Mouse (Mus musculus): ENCODE data around the gene Fuca1.

Fuca1 gene

GRCm38 (mm10) chr4:135920304-135921241 lies at the start of gene Fuca1:
Fuca1 (plus strand) TSS chr4:135920735.
- peak; percentile 98 for DNase-seq

DNA sequence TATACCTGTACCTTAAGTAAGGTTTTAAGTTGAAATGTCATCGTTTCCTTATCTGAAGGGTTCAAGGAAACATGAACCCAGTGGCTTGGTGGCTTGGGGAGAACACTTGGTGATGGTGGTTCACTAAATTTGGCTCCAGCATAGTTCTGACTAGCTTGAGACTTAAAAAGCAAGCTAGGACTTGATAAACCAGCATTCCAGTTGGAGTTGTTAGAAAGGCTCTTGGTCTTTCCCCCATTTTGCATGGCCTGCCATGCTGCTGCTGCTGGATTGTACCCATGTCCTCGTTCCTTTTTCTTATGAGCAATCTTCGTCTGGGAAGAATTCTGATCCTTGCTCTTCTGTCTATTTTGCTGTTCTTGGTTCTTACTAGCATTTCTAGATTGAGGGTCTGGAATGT lies 48.5 kb upstream of the Fuca1 start:
- no peak for DNase-seq

DNA sequence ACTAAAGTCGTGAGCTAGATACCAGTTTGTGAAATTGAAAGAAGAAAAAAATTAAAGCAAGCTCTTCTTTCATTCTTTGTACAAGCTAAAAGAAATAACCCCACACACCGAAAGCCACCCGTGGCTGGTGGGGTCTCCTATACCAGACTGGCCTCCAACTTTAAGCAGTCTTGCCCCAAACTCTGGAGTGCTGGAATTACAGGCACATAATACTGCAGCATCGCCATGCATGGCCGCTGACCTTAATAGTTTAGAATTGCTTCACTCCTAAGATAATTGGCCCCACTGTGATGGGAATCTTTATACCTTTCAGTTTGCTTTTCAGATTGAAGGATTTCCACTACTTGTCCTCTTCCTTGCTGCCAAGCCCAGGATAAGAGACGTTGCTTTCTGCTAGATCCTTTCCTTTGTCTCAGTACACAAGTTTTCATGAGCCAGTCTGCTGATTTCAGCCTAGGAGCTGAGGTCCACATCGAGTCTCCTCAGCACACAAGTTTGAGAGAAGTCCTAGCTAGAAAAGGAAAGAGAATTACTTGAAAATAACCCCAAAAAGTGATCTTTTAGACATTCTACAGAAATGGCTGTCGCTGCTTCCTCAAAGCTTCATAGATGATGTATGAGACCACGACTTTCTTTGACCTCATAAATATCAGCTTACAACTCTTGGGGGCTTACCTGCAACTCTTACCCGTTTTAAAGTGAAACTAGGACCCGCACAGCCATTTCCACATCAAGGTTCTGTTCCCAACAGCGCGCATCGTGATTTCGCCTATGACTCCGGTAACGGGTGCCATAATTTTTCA lies 47.7 kb upstream of the Fuca1 start:
- DNase-seq = no peak

GRCm38 (mm10) chr4:135873526-135874202 lies 46.9 kb upstream of the Fuca1 start, which contains the start of gene Pnrc2:
Pnrc2 (minus strand) TSS chr4:135873850.
- peak; percentile 98 for DNase-seq

DNA sequence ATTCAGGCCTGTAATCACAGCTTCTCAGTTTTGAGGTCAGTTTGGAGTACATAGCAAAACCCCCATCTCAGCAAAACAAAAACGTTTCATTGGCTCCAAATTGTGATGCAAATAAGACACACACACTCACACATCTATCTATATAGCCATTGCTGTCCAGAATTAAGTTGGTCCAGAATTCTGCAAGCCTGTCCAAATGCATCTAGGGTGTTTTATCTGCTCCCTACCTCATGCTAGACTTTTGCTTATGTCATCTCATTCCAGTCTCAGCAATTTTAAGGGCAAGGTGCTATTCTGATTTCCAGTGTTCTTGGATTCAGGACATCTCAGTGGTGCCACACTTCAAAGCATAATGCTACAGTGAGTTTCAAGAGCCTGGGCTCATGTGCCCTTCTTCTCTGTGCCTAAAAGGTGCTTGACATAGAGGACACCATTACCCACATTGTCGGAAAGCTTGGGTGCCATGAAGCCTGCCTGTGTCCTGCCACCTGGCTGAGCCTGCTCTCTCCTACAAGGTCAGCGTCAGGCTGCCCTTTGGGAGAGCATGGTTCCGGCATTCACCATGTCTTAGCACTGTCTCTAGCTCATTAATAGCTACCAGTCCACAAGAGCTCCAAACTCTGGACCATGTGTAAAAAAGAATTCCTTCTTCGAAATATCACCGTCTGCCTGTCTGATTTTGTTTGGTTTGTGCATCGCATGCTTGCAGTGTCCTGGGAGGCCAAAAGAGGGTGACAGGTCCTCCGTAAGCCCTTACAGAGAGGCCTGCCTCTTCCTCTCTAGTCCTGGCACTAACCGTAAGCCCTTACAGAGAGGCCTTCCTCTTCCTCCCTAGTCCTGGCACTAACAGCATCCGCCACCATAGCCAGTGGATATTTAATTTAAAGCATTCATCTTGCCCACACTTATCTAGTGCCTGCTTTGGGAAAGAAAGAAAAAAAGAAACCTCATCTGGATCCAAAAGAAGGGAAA lies 45.7 kb upstream of the Fuca1 start:
- no peak for DNase-seq

DNA sequence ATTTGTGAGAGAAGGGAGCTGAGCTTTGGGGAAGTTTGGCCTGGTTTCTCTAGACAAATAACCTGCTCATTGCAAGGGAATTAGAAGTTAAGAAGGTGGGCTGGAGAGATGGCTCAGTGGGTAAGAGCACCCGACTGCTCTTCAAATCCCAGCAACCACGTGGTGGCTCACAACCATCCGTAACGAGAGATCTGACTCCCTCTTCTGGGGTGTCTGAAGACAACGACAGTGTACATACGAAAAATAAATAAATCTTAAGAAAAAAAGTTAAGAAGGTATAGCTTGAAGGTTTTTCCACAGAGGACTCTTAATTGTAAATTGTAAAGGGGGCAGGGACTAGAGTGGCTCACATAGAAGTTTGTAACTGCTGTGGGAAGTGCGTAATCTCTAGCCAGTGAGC lies 45.0 kb upstream of the Fuca1 start:
- no peak for DNase-seq

GRCm38 (mm10) chr4:135875991-135876582 lies 44.4 kb upstream of the Fuca1 start:
- DNase-seq = peak; percentile 58

GRCm38 (mm10) chr4:135876583-135877020 lies 43.9 kb upstream of the Fuca1 start:
- DNase-seq = peak; percentile 78

DNA sequence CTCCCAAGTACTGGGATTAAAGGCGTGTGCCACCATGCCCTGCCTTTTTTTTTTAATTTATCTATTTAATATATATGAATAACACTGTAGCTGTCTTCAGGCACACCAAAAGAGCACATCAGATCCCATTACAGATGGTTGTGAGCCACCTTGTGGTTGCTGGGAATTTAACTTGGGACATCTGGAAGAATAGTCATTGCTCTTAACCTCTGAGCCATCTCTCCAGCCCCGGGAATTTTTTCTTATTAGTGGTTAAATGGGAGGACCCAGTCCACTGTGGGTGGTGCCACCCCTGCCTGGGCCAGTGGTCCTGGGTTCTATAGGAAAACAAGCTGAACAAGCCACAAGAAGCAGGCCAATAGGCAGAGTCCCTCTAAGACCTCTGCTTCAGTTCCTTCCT lies 42.8 kb upstream of the Fuca1 start:
- DNase-seq = no peak

- no peak for DNase-seq
Measured at GRCm38 (mm10) chr4:135879021-135879420, 41.5 kb upstream of the Fuca1 start.

- DNase-seq = no peak
Measured at GRCm38 (mm10) chr4:135880018-135880417, 40.5 kb upstream of the Fuca1 start.

GRCm38 (mm10) chr4:135880576-135880975 lies 40.0 kb upstream of the Fuca1 start:
- DNase-seq = no peak

DNA sequence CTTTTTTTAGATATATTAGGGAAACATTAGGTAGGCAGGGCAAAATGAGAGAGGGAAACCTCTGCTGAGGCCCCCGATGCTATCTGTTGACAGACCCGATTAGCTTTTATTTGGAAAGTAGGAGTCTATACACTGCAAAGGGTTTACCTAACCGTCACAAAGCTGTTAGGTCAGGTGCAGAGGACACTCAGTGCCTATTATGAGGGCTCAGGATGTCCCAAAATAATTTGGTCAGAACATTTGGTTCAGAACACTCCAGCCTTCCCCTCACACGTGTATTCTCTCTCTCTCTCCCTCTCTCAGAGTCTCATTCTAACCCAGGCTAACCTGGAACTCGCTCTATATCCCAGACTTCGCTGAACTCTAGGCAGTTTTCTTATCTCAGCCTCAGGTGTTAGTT lies 38.5 kb upstream of the Fuca1 start:
- DNase-seq = no peak

- DNase-seq = peak; percentile 69
Measured at GRCm38 (mm10) chr4:135883401-135883851, 37.1 kb upstream of the Fuca1 start.

- DNase-seq = no peak
Measured at GRCm38 (mm10) chr4:135883881-135884516, 36.5 kb upstream of the Fuca1 start.

DNA sequence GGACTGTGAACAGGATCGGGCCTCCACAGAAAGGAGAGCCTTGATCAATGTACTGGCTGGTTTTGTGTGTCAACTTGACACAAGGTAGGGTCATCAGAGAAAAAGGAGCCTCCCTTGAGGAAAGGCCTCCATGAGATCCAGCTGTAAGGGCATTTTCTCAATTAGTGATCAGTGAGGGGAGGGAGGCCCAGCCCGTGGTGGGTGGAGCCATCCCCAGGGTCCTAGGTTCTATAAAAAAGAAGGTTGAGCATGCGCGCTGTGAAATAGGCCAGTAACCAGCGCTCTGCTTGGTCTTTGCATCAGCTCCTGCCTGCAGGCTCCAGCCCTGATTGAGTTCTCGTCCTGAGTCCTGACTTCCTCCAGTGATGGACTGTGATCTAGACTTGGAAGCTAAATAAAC lies 36.0 kb upstream of the Fuca1 start:
- DNase-seq = peak; percentile 89

DNA sequence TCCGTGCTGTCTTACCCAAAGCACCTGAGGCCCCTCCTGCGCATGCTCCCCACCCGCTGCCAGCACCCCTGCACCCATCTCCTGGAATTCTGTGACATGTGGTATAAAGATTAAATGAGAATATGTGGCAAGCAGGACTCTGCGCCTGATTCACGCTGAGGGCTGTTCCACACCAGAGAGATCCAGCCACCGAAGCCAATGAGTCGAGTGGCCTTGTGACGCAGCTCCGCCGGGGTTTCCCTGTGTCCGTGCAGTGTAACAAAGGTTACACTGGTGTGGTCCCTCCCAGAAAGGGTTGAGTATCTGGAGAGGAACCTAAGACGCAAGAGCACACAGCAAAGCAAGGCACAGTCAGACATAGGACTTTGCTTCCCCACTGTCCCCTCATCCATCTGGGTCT lies 34.9 kb upstream of the Fuca1 start:
- DNase-seq = no peak

DNA sequence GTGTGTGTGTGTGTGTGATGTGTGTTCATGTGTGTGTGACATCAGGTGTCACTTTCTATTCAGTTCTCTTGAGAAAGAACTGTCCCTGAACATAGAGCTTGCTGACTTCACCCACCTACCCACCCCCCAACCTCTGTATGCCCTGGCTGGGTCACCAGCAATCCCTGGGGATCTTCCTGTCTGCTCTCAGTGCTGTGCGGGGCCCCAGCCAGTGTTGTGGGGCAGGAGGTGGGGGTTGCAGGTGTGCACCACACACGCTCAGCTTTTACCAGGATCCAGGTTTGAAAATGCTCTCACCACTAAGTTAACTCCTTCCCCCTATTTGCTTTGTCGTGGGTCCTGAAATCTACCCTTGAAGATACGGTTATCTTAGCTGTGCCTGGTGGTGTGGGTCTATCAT lies 34.4 kb upstream of the Fuca1 start:
- DNase-seq = no peak

- DNase-seq = no peak
Measured at GRCm38 (mm10) chr4:135888448-135889057, 32.0 kb upstream of the Fuca1 start.

GRCm38 (mm10) chr4:135889146-135889883 lies 31.2 kb upstream of the Fuca1 start:
- DNase-seq = no peak
